Mouse (Mus musculus) CD4-positive, CD25-positive, alpha-beta regulatory T cell (primary cell): Measurements from ENCODE around the gene Gm4787. TPM values are rescaled to one million over a fixed set of nuclear protein-coding genes. Genes with fewer than 3 reads are reported as not detected.

ENCODE experiments used
- polyA plus RNA-seq: library from polyadenylated mRNA; unstranded; fragments of 100-300 nt; shearing (Covaris generic); gene quantifications from one replicate; pipeline ENCODE4 v1.2.1, GENCODE M21; 2017

Gene Gm4787
- 0.62 TPM for polyA plus RNA-seq

DNA sequence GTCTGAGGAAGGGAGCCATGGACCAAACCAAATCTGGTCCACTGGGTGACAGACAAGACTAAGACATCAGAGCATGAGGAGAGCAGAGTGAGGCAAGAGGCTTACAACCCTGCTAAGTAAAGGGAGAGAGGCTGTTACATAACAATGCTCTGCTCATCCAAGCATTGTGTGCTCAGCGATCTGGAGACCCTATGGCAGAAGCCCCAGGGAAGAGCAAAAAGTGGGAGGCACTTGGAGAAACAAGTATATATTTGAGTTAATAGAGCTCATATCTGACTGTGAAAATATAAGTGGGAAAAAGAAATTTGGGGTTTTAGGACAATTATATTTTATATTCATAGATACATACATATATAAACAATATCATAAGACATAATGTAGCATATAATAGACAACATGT lies at the start of gene Gm4787:
TSS of gene Gm4787 (minus strand) at position 101 of the 400 bp plus-strand sequence.

GRCm38 (mm10) chr12:81421846-81422245 lies 42.6 kb upstream of the Gm4787 start, which contains the start of gene Adam4:
Adam4 (minus strand) TSS chr12:81421946.

GRCm38 (mm10) chr12:81332875-81333421 lies 46.3 kb downstream of the Gm4787 start, which contains the start of gene Slc8a3:
Slc8a3 (minus strand) TSS chr12:81333180.

Other genes with a start within 250 kb of the Gm4787 start
- gene Slc8a3, start 46.3 kb downstream of the Gm4787 start, polyA plus RNA-seq = not detected
- gene Adam4, start 42.5 kb upstream of the Gm4787 start, polyA plus RNA-seq = 0.63 TPM
- gene Cox16, start 105.7 kb upstream of the Gm4787 start, polyA plus RNA-seq = 161 TPM
- 12.1 TPM for gene Gm20498, start 153.4 kb upstream of the Gm4787 start, polyA plus RNA-seq
- 49.9 TPM for gene Synj2bp, start 153.4 kb upstream of the Gm4787 start, polyA plus RNA-seq
- 0.20 TPM for gene Adam21, start 189.0 kb upstream of the Gm4787 start, polyA plus RNA-seq
- 26.2 TPM for gene Med6, start 215.5 kb upstream of the Gm4787 start, polyA plus RNA-seq